Mouse (Mus musculus) heart, postnatal 0 days (tissue): Measurements from ENCODE around the gene Oser1.

ENCODE experiments used
- CTCF ChIP-seq: IDR thresholded peaks from 2 replicates; pipeline ENCODE4 v1.5.1; 2016; ENCODE audit warnings: antibody characterized with exemption, control low read depth, low read depth
- EP300 ChIP-seq: IDR thresholded peaks from 2 replicates; pipeline ENCODE4 v1.6.1; 2016; ENCODE audit warnings: antibody characterized with exemption, low read depth

DNA sequence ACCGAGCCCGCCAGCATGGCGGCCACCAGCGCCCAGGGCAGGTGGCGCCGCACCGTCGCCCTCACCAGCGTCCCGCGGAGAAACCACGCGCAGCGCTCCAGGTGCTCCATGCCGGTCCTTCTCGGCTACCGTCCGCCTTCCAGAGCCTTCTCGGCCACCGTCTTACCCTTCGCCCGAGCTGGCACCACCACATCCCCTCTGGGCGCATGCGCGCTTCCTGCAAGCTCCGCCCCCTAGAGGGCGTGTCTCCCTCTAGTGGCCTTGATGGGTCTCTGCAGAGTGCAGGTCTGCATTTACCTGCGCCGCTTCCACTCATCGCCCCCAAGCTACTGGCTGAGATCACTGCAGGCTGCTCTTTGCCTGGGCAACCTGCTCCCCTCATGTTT, 48.0 kb upstream of the Oser1 start, which contains the start of gene Fitm2:
- TF ChIP-seq CTCF (peak; percentile 100), EP300 (no peak)
